Mouse (Mus musculus) C2C12 (cell line): Measurements from ENCODE around the gene Rfpl4b.

Source experiments
- CEBPB ChIP-seq: IDR thresholded peaks from one replicate; pipeline ENCODE4 v1.6.1; 2011; ENCODE audit warnings: low read depth, mild to moderate bottlenecking, control low read depth, moderate library complexity
- CTCF ChIP-seq: IDR thresholded peaks from one replicate; pipeline ENCODE4 v1.5.1; 2011; ENCODE audit not compliant: control insufficient read depth, insufficient read depth, insufficient read length

DNA sequence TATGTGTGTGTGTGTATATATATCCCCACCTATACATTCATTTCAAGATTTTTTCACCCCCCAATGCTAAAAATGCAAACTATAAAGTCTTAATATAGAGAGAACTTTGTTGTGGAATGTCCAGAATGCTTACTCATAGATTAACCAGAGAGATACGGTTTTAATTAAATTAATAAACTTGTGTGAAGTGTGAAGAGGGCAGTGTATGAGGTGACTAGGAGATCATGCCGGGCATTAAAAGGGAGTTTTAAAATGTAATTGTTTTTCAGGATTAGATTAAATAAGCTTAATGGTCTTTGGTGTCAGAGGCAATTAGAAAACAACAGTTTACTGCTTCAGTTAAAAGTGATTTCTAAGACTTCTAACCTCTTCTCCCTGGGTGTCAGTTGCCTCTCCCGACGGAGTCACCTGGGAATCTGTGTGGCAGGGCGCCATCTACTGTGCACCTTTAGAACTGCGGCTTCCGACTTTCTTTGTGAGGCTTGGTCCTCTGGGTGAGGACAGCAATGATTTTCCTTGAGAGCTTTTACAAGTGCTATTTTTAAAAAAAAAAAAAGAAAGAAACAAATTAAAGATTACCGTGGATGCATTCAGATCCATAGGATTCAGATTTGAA lies 27.4 kb upstream of the Rfpl4b start:
- TF ChIP-seq CEBPB (no peak), CTCF (peak; percentile 76)
